Mouse (Mus musculus): Measurements from ENCODE around the gene Ccdc6. TPM values are rescaled to one million over a fixed set of nuclear protein-coding genes. Genes with fewer than 3 reads are reported as not detected.

Gene Ccdc6
- total RNA-seq, 1 experiment = 21.3 TPM

- in situ Hi-C loops (cut with MboI; ENCODE audit: low sequenced_read_pairs in 2 of 2, unreplicated experiment in 2 of 2) = no loop called here
- no peak for TF ChIP-seq CHD2 (IDR thresholded peaks at IDR 0.05; ENCODE audit: low read depth, low read length)
- Histone ChIP-seq H3K27ac (ENCODE audit: insufficient read depth, low read depth, low read length, poor library complexity, severe bottlenecking) (no peak overlapping the region), H3K4me3 (ENCODE audit: insufficient read depth in 1 of 2, low read depth in 1 of 2, low read length in 2 of 2, poor library complexity in 1 of 2, severe bottlenecking in 1 of 2) (no peak overlapping the region), H3K9ac (ENCODE audit: insufficient read depth, low read depth, low read length, poor library complexity, severe bottlenecking) (no peak overlapping the region), H3K36me3 (ENCODE audit: control insufficient read depth, insufficient read depth, low read length, poor library complexity, severe bottlenecking) (no peaks in the 10 kb centered on the region), H3K9me3 (ENCODE audit: control insufficient read depth, insufficient read depth, low read depth, low read length) (no peaks in the 10 kb centered on the region), H3K4me1 (ENCODE audit: control insufficient read depth in 2 of 2, insufficient read depth in 2 of 2, low read length in 2 of 2, poor library complexity in 1 of 2) (no peaks in the 10 kb centered on the region)
- no peak for DNase-seq (ENCODE audit: low read depth, low spot score)
Observed at GRCm38 (mm10) chr10:70230352-70230751, 133.4 kb downstream of the Ccdc6 start.

- Histone ChIP-seq H3K27ac (ENCODE audit: insufficient read depth, low read depth, low read length, poor library complexity, severe bottlenecking) (no peak overlapping the region), H3K4me1 (ENCODE audit: control insufficient read depth in 2 of 2, insufficient read depth in 2 of 2, low read length in 2 of 2, poor library complexity in 1 of 2) (peaks cover 0 to 3% of the 10 kb centered on the region in 2 experiments; a peak in 1 of 4 replicates), H3K4me3 (ENCODE audit: insufficient read depth in 1 of 2, low read depth in 1 of 2, low read length in 2 of 2, poor library complexity in 1 of 2, severe bottlenecking in 1 of 2) (no peak overlapping the region), H3K9ac (ENCODE audit: insufficient read depth, low read depth, low read length, poor library complexity, severe bottlenecking) (no peak overlapping the region), H3K36me3 (ENCODE audit: control insufficient read depth, insufficient read depth, low read length, poor library complexity, severe bottlenecking) (no peaks in the 10 kb centered on the region), H3K9me3 (ENCODE audit: control insufficient read depth, insufficient read depth, low read depth, low read length) (no peaks in the 10 kb centered on the region)
- DNase-seq (ENCODE audit: low read depth, low spot score) = no peak
- TF ChIP-seq HCFC1 (IDR thresholded peaks at IDR 0.05; ENCODE audit: borderline replicate concordance, insufficient read depth, low read length) = no peak
- TF ChIP-seq ZNF384 (IDR thresholded peaks at IDR 0.05; ENCODE audit: low read depth, low read length) = no peak
- TF ChIP-seq ZC3H11A (IDR thresholded peaks at IDR 0.05; ENCODE audit: borderline replicate concordance, low read depth, low read length) = no peak
- no peak for TF ChIP-seq MAFK (IDR thresholded peaks at IDR 0.05; ENCODE audit: insufficient read depth, low read depth, low read length)
- no peak for TF ChIP-seq CHD2 (IDR thresholded peaks at IDR 0.05; ENCODE audit: low read depth, low read length)
- in situ Hi-C loops (cut with MboI; ENCODE audit: low sequenced_read_pairs in 2 of 2, unreplicated experiment in 2 of 2) = no loop called here
Observed at GRCm38 (mm10) chr10:70237936-70238335, 141.0 kb downstream of the Ccdc6 start.

Other genes starting within 250 kb of the Ccdc6 start
- not detected in 2 replicates for gene Mrln, start 107.5 kb downstream of the Ccdc6 start, total RNA-seq (2012; rRNA removed)
- gene Slc16a9, start 148.0 kb downstream of the Ccdc6 start, total RNA-seq (2012; rRNA removed) = 1.3 and 2.0 TPM in 2 replicates